Mouse (Mus musculus): ENCODE measurements at regions not wholly inside any gene's neighbourhood (a gene's known extent, or its start where the extent isn't known, plus 50 kb on each side); places are given as distances from the start of the nearest gene placed in this dataset.

DNA sequence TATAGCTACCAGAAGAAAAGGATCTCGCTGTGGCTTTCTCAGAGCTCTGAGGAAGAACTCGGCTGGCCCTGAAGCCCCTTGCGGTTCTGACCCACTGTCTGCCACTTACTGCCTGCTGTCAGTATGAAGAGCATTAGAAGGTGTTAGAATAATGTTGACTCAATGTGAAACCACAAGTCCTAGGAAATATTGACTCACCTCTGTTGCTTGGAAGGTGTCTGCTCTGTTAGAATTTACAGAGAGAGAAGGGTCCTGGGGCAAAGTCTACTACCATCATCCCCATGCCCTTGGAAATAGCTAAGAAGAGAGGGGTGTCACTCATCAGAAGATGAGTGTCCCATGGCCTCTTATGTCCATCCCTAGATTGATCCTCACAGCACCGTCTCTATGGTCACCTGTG is 197.9 kb downstream of the Hlx start:
- no peak for DNase-seq

DNA sequence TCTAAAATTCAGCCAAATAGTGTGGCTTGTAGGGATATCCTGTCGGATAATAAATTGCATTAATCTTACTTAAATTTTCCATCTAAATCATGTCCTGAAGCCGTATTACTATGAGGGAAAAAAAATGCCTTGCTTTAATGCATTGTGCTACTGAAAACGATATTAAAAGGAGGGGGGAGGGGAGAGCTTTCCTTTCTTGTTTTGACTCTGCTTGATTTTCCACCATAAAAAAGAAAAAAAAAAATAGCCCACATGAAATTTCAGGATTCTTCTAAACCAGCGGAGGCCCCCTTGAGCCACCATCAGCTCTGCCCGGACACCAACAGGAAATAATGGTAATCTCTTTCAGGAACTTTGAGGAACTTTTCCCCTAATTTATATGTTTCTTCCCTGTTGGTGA is 198.5 kb downstream of the Hlx start:
- DNase-seq, result no peak

- no peak for DNase-seq
Measured at GRCm38 (mm10) chr1:184532488-184533055, 199.8 kb downstream of the Hlx start.

DNA sequence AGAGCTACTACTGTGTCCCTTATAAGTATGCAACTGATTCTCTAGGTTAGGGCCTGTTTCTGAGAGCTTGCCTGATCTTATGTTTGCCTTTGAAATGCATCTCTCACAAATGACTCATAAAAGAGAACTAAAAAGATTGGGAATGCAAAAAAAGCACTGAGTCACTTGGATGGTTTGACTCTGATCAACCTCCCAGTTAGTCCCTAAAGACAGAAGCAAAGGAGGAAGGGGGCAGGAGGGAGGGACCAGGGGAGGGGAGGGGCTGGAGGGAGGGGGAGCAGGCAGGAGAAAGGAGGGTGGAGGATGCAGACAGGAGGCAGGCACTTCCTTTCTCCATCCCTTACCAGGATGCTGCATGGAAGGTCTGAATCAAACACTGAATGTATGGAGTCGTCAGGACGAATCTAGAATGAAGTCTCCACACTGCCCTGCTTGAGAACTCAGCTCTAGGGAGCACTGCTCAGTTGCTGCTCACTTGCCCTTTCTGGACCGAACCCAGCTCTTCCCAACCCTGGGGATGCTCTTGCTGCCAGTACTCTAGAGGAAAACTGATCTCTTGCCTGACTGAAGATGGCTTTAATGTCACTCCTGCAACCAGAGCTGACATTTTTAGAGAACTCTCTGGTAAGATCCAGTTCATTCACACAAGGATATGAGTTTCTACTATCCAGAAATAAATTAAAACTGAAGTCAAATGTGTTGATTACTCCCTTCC is 201.7 kb downstream of the Hlx start:
- DNase-seq, result no peak

DNA sequence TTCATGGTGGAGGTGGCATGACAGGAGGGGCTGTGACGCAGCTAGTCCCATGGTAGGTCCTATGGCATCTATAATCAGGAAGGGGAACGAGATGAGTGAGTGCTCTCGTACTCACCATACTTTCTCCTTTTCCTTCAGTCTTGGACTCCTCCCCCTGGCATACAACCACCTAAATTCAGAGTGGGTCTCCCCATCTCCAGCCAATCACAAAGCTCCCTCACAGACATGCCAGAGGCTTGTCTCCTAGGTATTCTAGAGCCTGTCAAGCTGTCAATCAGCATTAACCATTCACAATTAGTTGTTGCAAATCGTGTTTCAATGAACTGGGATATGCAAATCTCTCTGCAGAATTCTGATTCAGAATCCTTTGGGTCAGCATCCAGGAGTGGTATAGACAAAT is 206.7 kb downstream of the Hlx start:
- DNase-seq, result no peak

- no peak for DNase-seq
Measured at GRCm38 (mm10) chr1:184519551-184519950, 212.9 kb downstream of the Hlx start.

DNA sequence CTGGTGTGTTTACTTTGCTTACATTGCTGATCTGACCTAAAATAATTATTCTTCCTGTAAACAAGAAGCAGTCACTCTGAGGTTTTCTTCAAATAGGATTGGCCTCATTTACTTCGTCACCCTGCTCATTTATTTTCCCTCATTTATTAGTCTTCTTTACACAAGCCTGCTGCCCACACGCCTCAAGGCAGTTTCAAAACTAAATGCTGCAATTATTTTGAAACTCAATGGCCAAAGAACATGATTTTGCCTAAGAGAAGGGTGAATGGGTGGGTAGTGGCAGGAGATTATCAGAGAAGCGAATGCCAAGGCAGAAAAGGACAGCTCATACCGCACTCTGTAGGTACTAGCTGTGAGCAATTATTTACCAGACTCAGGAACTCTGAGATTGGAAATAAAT is 227.8 kb downstream of the Hlx start:
- no peak for DNase-seq

- DNase-seq, result no peak
Measured at GRCm38 (mm10) chr1:184503827-184504355, 228.5 kb downstream of the Hlx start.

- DNase-seq, result no peak
Measured at GRCm38 (mm10) chr1:184500702-184501101, 231.7 kb downstream of the Hlx start.

DNA sequence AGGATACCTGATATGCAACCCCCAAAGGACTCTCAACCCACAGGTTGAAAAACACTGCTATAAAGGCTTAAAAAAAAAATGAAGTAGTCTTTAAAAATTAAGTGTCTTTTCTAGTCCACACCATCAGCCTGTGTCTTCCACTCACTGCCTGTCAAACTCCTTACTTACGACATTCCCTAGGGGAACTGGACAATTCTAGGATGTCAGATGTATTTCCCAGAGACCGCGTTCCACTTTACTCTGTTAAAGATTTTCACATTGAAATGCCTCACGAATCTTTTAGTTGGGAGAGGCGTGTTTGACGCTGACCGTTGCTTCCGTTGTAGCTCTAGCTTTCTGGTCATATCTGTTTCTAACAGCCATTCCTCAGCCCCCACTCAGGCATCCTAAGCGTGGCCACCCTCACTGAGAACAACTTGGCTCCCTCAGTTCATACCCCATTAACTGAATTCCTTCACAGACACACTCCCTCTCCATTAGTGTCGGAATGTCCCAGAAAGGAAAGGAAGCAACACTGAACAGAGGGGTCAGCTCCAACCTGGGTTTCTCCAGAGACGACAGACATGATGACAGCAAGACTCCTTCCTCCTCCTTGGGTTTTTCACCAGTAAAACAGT is 233.4 kb downstream of the Hlx start:
- no peak for DNase-seq

DNA sequence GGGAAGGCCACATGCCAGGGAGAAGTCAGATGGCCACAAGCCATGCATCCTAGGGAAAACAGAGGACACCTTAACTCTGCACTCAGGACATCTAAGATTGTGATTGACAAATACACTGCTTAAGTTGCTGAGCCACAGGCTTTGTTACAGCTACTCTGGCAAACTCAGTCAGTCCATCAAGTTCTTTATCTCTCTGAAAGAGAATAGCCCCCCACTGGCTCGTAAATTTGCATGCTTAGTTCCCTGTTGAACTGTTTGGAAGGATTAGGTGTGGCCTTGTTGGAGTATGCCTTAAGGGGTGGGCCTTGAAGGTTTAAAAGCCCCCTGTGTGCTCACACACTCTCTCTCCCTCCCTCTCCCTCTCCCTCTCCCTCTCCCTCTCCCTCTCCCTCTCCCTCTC is 235.4 kb downstream of the Hlx start:
- DNase-seq, result no peak

DNA sequence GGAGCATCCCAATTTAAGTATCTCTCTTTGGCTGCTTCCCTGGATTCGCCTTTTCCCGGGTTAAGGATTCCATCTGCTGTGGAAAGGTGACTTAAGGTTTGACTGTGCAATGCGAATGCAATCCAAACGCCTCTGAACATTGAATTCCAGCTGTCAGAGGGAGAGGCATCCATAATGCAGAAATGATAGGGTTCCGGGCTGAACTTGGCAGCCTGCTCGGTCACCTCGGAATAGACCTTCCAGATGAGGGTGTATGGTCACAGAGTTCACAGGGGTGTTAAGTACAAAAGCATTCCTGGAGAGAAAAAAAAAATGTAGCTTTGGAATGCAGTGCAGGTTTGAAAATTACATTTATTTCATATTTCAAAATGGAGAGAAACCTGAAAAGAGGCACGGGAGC is 238.6 kb downstream of the Hlx start:
- no peak for DNase-seq

DNA sequence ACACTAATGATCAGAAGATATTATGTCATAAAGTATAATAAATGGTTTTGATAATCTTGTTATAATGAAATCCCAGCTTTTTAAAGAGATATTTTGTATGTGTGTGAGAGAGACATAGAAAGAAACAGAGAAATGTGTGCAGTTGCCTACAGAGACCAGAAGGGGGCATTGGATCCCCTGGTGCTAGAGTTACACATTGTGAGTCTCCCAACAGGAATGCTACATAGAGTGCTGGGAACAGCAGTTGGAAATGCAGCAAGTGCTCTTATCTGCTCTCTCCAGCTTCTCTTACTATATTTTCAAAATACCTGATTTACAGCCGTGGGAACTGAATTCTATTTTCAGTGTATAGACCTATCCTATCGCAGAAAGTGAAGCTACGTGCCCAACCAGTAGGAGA is 240.3 kb downstream of the Hlx start:
- no peak for DNase-seq

GRCm38 (mm10) chr1:184491252-184491651 is 241.2 kb downstream of the Hlx start:
- DNase-seq, result no peak

DNA sequence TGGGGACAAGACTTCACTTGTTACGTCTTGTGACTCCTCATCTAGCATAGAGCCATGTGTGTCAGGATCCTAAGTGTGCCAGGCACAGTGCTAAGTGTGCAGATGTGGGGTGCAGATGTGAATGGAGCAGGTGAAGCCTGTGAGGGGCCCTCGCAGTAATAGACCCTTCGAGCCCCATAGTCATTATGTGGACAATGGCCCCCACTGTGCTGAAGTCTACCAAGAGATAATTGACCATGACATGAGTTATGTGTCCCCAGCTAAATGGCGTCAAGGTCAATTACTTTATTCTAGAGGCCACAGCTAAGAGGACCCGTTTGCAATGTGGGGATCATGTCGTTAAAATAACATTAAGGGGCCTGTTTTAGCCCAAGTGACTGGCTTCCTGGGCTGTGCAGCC is 245.0 kb downstream of the Hlx start:
- no peak for DNase-seq

DNA sequence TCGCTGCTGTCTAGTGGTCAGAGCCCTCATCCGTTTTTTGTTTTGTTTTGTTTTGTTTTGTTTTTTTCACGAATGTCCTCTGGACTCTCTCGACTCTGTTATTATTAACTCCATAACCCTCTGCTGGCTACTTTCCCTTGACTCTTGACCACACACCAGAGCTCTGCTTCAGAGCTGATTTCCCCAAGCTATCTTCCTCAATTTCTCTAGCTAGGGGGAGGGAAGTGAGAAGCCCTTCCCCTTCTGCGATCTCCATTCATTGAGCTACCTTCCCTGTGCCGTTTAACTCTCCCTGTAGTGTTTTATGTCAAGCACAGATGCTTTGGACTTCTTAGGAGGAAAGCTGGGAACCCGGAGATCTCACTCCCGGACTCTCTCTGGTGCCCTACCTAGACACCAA is 247.6 kb downstream of the Hlx start:
- no peak for DNase-seq

DNA sequence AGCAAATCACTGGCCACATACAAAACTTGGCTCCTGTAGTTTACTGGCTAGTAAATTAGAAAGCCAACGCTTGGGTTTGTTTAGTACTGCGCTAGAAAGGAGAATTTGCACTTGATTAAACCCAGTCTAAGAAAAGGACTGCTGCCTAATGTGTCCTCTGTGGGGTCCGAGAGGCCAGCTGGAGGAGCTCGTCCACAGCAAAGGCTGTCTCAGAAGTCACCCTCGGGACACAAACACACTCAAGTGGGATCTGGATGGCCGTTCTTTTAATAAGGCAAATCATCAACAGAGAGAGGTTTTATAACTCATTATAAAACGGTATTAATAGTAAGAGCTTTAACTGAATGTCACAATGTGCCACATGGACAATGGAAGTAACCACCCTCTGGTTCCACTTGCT is 249.0 kb downstream of the Hlx start:
- no peak for DNase-seq

DNA sequence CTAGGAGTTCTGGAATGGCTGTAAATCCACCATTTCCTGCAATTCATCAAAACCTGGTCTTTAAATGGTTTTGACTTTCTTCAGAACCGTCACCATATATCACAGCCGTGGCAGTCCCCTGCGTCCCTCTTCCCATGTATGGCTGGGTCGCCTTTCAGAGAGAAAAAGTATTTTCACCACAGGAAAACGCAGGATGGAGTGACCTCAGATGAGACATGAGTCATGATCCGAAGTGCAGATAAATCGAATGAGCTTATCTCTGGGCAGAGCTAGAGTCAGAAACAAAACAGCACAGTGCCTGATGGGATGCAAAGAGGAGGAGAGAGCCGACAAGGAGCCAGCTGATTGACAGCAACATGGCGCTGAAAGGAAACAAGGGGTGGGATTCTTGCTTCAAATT is 250.4 kb downstream of the Hlx start:
- no peak for DNase-seq

DNA sequence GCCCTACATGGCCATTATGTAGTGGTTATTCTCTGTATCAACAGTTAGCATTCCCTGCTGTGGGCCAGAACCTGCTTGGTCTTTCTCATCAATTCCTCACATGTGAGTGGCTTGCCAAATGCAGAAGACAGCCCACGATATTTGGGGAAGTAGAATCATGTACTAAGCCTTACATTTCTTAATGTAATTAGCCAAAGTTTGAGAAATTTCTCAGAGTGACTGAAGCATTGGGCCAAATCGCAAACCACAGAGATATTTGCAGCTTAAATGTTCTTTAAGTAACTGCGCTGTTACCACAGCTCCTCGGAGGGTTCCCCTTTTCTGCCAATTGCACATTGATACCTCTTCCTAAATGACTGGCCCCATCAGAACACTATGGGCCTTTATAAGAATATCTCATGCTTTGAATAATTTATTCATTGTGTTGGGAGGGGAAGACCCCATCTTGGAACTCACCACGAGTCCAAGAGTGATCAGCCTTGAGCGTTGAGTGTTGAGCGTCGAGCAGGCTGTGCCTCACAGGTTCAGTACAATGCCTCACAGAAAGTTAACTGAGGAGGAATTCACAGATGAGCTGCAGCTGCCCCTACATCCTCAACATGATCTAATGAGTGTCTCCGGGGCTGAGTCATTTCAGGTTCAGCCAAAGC is 251.7 kb downstream of the Hlx start:
- no peak for DNase-seq

GRCm38 (mm10) chr1:184478006-184478405 is 254.4 kb downstream of the Hlx start:
- no peak for DNase-seq

DNA sequence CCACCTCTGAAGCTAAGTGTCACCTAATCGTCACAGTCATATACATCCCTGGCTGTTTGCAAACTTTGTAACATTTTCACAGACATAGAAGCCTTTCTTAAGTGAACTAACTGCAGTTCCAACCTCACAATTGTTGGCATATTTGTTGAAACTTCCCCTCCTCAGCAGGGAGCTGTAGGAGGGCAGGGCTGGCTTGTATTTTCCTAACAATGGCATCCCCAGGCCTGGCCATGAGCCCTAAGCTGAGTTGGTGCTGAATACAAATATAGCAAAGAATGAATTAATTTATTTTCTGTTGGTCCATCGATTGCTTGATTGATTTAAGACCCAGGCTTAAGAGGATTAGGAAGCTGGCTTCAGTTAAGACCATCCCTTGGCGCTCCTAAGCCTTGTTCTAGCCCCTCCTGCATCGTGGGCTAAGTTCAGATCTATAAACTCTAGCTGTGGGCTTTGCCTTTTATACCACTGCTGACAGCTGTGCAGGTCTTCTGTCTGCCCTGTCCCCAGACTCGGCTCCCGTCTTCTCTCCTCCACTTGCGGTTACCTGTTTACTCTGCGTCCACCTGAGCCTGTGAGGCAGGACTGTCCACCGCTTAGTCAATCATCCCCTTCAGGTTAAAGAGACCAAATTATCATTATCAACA is 269.8 kb downstream of the Hlx start:
- DNase-seq, result no peak

- DNase-seq, result no peak
Measured at GRCm38 (mm10) chr1:184461411-184461810, 271.0 kb downstream of the Hlx start.

DNA sequence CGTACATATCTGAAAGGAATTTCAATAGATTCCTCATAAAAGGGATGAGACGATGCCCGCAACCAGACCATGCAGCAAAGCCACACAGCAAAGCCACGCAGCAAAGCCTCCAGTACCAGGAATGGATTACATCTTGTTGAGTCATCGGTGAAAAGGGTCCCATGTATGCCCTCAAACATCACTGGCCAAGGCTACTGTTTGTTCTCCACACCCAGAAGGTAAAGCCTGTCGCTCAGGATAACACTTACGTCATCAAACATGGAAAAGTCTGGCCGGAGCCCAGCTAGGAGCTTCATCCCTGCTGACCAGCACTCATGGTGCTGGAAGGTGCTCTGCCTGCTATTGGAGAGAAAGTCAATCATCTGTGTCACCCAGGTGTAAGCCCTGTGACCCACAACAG is 275.7 kb downstream of the Hlx start:
- DNase-seq, result no peak
